Mouse (Mus musculus) embryonic facial prominence, embryonic 13.5 days (tissue): ENCODE data around the gene Slc34a1. TPM values are rescaled to one million over a fixed set of nuclear protein-coding genes. Genes with fewer than 3 reads are reported as not detected.

Experiments
- ATAC-seq: fragments of 200-750 bp; cut with Nextera tagmentation; 2 replicates; pipeline ENCODE4 v1.8.0; 2017; ENCODE audit warnings: low read depth; ENCODE audit not compliant: insufficient number of reproducible peaks, insufficient read depth, low FRiP score, low TSS enrichment
- H3K27ac ChIP-seq: fragments of 300-500 bp; sonication (generic); 2 replicates; pipeline ENCODE4 v1.5.1; 2015; ENCODE audit warnings: moderate library complexity, mild to moderate bottlenecking, inconsistent platforms
- H3K27me3 ChIP-seq: fragments of 300-500 bp; sonication (generic); 2 replicates; pipeline ENCODE4 v1.6.1; 2015; ENCODE audit warnings: mild to moderate bottlenecking, inconsistent platforms
- H3K36me3 ChIP-seq: fragments of 300-500 bp; sonication (generic); 2 replicates; pipeline ENCODE4 v1.6.1; 2015; ENCODE audit warnings: mild to moderate bottlenecking, inconsistent platforms
- H3K4me1 ChIP-seq: fragments of 300-500 bp; sonication (generic); 2 replicates; pipeline ENCODE4 v1.6.1; 2015; ENCODE audit warnings: inconsistent platforms
- H3K4me2 ChIP-seq: fragments of 300-500 bp; sonication (generic); 2 replicates; pipeline ENCODE4 v1.6.1; 2015; ENCODE audit warnings: moderate library complexity, mild to moderate bottlenecking, inconsistent platforms
- H3K4me3 ChIP-seq: fragments of 300-500 bp; sonication (generic); 2 replicates; pipeline ENCODE4 v1.5.1; 2015; ENCODE audit warnings: mild to moderate bottlenecking, inconsistent platforms
- H3K9ac ChIP-seq: fragments of 300-500 bp; sonication (generic); 2 replicates; pipeline ENCODE4 v1.6.1; 2015; ENCODE audit warnings: mild to moderate bottlenecking, inconsistent platforms
- H3K9me3 ChIP-seq: fragments of 300-500 bp; sonication (generic); 2 replicates; pipeline ENCODE4 v1.6.1; 2016; ENCODE audit warnings: inconsistent platforms
- WGBS: fragments of 180-500 bp; shearing (Covaris S2); methylation state at CpG from one replicate; pipeline ENCODE4 v1.1.7; 2015; ENCODE audit warnings: mixed read lengths; 5-methylcytosine and 5-hydroxymethylcytosine counted together
- microRNA-seq: library from miRNA; unstranded; fragments of <30 nt; microRNA quantifications from one replicate; pipeline ENCODE4, GENCODE M21; 2016
- polyA plus RNA-seq: library from polyadenylated mRNA; unstranded; fragments of >200 nt; fragmentation: Nextera tagmentation; extraction: Ambion mirVana; gene quantifications from 2 replicates; pipeline ENCODE4 v1.2.1, GENCODE M21; 2015

The Slc34a1 gene
- polyA plus RNA-seq, 1 experiment from 2014 or later = not detected

DNA sequence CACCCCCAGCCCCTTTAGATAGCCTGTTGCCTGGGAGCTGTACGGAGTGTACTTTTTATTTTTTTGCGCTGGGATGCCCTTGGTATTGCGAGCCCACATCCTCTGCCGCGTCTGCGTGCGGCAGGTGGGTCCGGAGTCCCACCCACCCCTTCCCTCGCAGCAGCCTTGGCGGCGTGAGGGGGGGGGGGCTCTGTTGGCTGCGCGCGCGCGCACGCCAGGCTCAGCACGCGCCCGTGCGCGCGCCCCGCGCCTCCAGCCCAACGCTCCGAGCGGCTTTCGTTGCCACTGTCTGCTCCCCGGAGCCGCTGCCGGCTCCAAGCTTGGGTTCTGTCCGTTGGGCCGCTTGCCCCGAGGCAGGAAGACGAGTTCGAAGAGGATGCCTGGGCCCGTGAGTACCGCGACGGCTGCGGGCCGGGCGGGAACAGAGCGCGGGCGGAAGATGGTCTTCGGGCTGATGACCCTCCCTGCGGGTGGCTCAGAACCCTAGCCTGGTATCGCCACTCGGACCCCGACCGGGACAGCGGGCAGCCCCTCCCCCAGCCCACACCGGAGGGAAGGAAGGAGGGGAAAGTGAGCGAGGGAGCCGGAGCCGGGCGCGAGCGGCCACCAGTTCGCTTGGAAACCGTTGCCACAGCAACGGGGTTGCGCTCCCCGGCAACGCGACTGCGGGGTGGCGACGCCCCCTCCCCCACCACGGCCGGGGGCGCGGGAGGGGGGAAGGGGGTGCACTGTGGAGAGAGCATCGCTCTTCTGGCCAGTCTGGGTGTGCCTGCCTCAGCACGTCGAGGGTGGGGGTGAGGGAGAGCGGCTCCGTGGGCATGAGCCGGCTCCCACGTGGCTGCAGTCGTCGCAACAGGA, 66.3 kb downstream of the Slc34a1 start, which contains the start of gene Prr7:
TSS of gene Prr7 (plus strand) at position 241 of the 858 bp plus-strand sequence.
- Histone ChIP-seq H3K4me3 (peak within 1 kb of the TSS; percentile 75), H3K9ac (peak within 1 kb of the TSS; percentile 85), H3K4me1 (peaks cover 36% of the 10 kb centered on the region), H3K27ac (peak within 1 kb of the TSS; percentile 86), H3K36me3 (peaks cover 30% of the 10 kb centered on the region), H3K4me2 (peak within 1 kb of the TSS; percentile 89), H3K27me3 (no peaks in the 10 kb centered on the region), H3K9me3 (no peaks in the 10 kb centered on the region)
- ATAC-seq = peak; percentile 75
- WGBS = under 1% methylated on average over 71 of the region's 84 CpGs

DNA sequence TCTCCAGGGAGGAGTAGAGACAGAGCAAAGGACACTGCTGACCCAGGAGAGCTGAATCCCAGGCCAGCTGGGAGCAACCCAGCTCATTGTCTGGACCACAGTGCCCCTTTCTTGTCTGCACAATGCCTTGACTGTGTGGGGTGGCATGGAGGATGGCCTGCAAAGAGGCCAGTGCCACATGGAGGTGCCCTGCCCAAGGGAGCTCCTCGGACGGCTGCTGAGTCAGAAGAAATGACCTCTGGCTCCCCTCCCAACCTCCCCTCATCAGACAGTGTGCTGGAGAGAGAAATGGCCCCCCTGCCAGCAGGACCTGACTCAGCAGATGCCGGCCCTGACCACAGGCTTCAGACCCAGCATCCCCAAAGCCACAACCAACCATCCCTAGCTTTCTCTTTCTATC, 67.2 kb downstream of the Slc34a1 start:
- Histone ChIP-seq H3K36me3 (peaks cover 21% of the 10 kb centered on the region), H3K4me3 (peak overlapping the region; percentile 75), H3K4me1 (peaks cover 38% of the 10 kb centered on the region), H3K9ac (peak overlapping the region; percentile 85), H3K4me2 (peak overlapping the region; percentile 89), H3K27me3 (no peaks in the 10 kb centered on the region), H3K27ac (peak overlapping the region; percentile 86; the same call in 1 of the 2 replicates), H3K9me3 (no peaks in the 10 kb centered on the region)
- WGBS = 17% methylated on average over 3 of the region's 3 CpGs
- no peak for ATAC-seq

Small RNA genes lying within 50 kb of the gene (microRNA-seq; reads per million reads assigned to microRNA genes)
- not detected for gene Mir6943

Other genes starting within 250 kb of the Slc34a1 start
- gene Fgfr4, start 245.5 kb upstream of the Slc34a1 start, polyA plus RNA-seq = 3.7 and 4.3 TPM in 2 replicates
- 77.2 and 83.0 TPM in 2 replicates for gene Nsd1, start 188.4 kb upstream of the Slc34a1 start, polyA plus RNA-seq
- 369 and 402 TPM in 2 replicates for gene Prelid1, start 77.7 kb upstream of the Slc34a1 start, polyA plus RNA-seq
- 104 and 112 TPM in 2 replicates for gene Rab24, start 76.2 kb upstream of the Slc34a1 start, polyA plus RNA-seq
- 41.4 and 51.0 TPM in 2 replicates for gene Mxd3, start 68.4 kb upstream of the Slc34a1 start, polyA plus RNA-seq
- gene Lman2, start 35.4 kb upstream of the Slc34a1 start, polyA plus RNA-seq = 89.3 and 93.1 TPM in 2 replicates
- gene Rgs14, start 28.5 kb upstream of the Slc34a1 start, polyA plus RNA-seq = 1.4 TPM in 2 replicates
- not detected in 2 replicates for gene Pfn3, start 17.0 kb downstream of the Slc34a1 start, polyA plus RNA-seq
- gene F12, start 28.6 kb downstream of the Slc34a1 start, polyA plus RNA-seq = 0.24 and 1.6 TPM in 2 replicates
- gene Grk6, start 46.9 kb downstream of the Slc34a1 start, polyA plus RNA-seq = 36.4 and 45.3 TPM in 2 replicates
- 0.96 and 1.2 TPM in 2 replicates for gene Prr7, start 66.1 kb downstream of the Slc34a1 start, polyA plus RNA-seq
- gene Dbn1, start 89.9 kb downstream of the Slc34a1 start, polyA plus RNA-seq = 275 and 276 TPM in 2 replicates
- gene Pdlim7, start 115.5 kb downstream of the Slc34a1 start, polyA plus RNA-seq = 105 and 119 TPM in 2 replicates
- gene Dok3, start 131.1 kb downstream of the Slc34a1 start, polyA plus RNA-seq = 2.3 and 2.8 TPM in 2 replicates
- gene Ddx41, start 138.5 kb downstream of the Slc34a1 start, polyA plus RNA-seq = 73.0 and 80.0 TPM in 2 replicates
- 47.4 and 49.9 TPM in 2 replicates for gene Fam193b, start 172.9 kb downstream of the Slc34a1 start, polyA plus RNA-seq
- gene Tmed9, start 175.5 kb downstream of the Slc34a1 start, polyA plus RNA-seq = 158 and 177 TPM in 2 replicates
- 34.3 and 35.1 TPM in 2 replicates for gene B4galt7, start 201.7 kb downstream of the Slc34a1 start, polyA plus RNA-seq
- 76.3 and 76.5 TPM in 2 replicates for gene Caml, start 224.8 kb downstream of the Slc34a1 start, polyA plus RNA-seq
- gene Ddx46, start 236.8 kb downstream of the Slc34a1 start, polyA plus RNA-seq = 43.2 and 44.3 TPM in 2 replicates